Mouse (Mus musculus): ENCODE results near the gene Rer1.
A peak's percentile ranks its signal among the peaks of the same experiment; 100 is the strongest.
"Not testable (repeated sequence)": the region's sequence is repeated elsewhere in the genome, so short reads cannot be mapped to it uniquely, and the experiment has no call there.

Rer1 gene

GRCm38 (mm10) chr4:155093431-155094149 lies 7.4 kb upstream of the Rer1 start:
- Histone ChIP-seq H3K27me3 (ENCODE audit: control insufficient read depth, insufficient read depth, low read length, poor library complexity, severe bottlenecking) (no peaks in the 10 kb centered on the region), H3K36me3 (ENCODE audit: control insufficient read depth, insufficient read depth, low read length, poor library complexity, severe bottlenecking) (no peaks in the 10 kb centered on the region)
- no peak for DNase-seq (ENCODE audit: low read depth, low spot score)

- H3K27me3 ChIP-seq (ENCODE audit: control insufficient read depth, insufficient read depth, low read length, poor library complexity, severe bottlenecking): no peaks in the 10 kb centered on the region
- no peak for DNase-seq (ENCODE audit: low read depth, low spot score)
- H3K36me3 ChIP-seq (ENCODE audit: control insufficient read depth, insufficient read depth, low read length, poor library complexity, severe bottlenecking): no peaks in the 10 kb centered on the region
Observed at GRCm38 (mm10) chr4:155092718-155093430, 6.7 kb upstream of the Rer1 start.

GRCm38 (mm10) chr4:155090688-155091449 lies 4.7 kb upstream of the Rer1 start:
- peak; percentile 40 for DNase-seq (ENCODE audit: low read depth, low spot score)
- Histone ChIP-seq H3K27me3 (ENCODE audit: control insufficient read depth, insufficient read depth, low read length, poor library complexity, severe bottlenecking) (no peaks in the 10 kb centered on the region), H3K36me3 (ENCODE audit: control insufficient read depth, insufficient read depth, low read length, poor library complexity, severe bottlenecking) (no peaks in the 10 kb centered on the region)

- no peak for DNase-seq (ENCODE audit: low read depth, low spot score)
- Histone ChIP-seq H3K27me3 (ENCODE audit: control insufficient read depth, insufficient read depth, low read length, poor library complexity, severe bottlenecking) (no peaks in the 10 kb centered on the region), H3K36me3 (ENCODE audit: control insufficient read depth, insufficient read depth, low read length, poor library complexity, severe bottlenecking) (no peaks in the 10 kb centered on the region)
Observed at GRCm38 (mm10) chr4:155090147-155090546, 4.0 kb upstream of the Rer1 start.

DNA sequence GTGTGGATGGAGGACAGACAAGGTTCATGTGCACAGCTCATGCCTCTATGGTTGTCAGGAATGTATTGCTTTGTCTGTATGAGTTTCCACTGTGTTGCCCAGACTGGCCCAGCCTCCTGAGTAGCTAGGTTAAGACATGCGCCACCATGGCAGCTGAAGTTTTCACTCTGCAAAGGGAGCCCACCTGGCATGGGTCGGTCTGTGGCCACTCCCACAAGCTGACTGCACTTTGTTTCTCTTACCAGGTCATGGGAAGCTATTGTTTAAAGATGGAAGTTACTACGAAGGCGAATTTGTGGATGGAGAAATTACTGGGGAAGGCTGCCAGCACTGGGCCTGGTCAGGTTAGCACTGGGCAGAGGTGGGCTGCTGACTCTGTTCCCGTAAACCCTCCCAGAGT lies 3.1 kb upstream of the Rer1 start:
- DNase-seq (ENCODE audit: low read depth, low spot score): no peak
- Histone ChIP-seq H3K36me3 (ENCODE audit: control insufficient read depth, insufficient read depth, low read length, poor library complexity, severe bottlenecking) (no peaks in the 10 kb centered on the region), H3K27me3 (ENCODE audit: control insufficient read depth, insufficient read depth, low read length, poor library complexity, severe bottlenecking) (no peaks in the 10 kb centered on the region)

- Histone ChIP-seq H3K27me3 (ENCODE audit: control insufficient read depth, insufficient read depth, low read length, poor library complexity, severe bottlenecking) (no peaks in the 10 kb centered on the region), H3K36me3 (ENCODE audit: control insufficient read depth, insufficient read depth, low read length, poor library complexity, severe bottlenecking) (peaks cover 4% of the 10 kb centered on the region; the same call in 1 of the 2 replicates)
- DNase-seq (ENCODE audit: low read depth, low spot score): no peak
Observed at GRCm38 (mm10) chr4:155085206-155086107, 725 bp downstream of the Rer1 start.

GRCm38 (mm10) chr4:155084351-155084750 lies 1.8 kb downstream of the Rer1 start:
- DNase-seq (ENCODE audit: low read depth, low spot score): no peak
- Histone ChIP-seq H3K27me3 (ENCODE audit: control insufficient read depth, insufficient read depth, low read length, poor library complexity, severe bottlenecking) (no peaks in the 10 kb centered on the region), H3K36me3 (ENCODE audit: control insufficient read depth, insufficient read depth, low read length, poor library complexity, severe bottlenecking) (peaks cover 8% of the 10 kb centered on the region; the same call in 1 of the 2 replicates)

DNA sequence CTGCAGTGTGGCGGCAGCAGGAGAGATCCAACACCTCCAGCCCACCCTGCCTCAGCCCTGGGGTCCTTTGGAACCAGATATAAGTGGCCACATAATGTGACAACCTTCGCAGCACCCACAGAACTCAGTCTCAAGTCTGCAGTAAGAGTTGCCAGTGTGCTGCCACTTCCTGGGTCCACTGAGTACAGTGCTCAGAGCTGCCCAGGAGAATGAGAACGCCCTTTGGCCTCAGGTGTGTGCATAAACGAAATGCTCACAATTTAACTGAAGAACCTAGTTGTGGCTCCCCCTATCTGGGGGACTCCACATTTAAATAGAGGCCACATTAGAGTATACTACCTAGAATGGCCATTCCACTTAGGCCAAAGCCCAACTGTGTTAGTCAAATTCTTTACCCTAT lies 2.6 kb downstream of the Rer1 start:
- no peak for DNase-seq (ENCODE audit: low read depth, low spot score)
- H3K27me3 ChIP-seq (ENCODE audit: control insufficient read depth, insufficient read depth, low read length, poor library complexity, severe bottlenecking): no peaks in the 10 kb centered on the region

DNA sequence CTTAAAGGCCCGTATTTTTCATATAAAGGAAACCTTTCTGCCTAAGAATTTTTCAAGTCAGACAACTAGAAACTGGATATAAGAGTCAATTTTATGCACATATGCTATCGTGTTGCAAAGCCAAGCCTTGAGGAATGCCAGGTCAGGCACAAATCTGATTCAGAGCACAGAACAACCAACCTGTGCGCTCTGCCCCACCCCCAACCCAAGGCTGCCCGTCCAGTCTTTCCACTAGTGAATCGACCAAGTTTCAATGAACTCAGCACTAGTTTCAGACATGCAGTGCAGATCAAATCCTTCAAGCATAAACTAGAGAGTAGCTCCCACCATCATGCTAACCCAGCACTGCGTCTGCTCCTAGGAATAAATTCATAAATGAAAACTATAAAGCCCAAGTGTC lies 6.5 kb downstream of the Rer1 start:
- H3K36me3 ChIP-seq (ENCODE audit: control insufficient read depth, insufficient read depth, low read length, poor library complexity, severe bottlenecking): peaks cover 22% of the 10 kb centered on the region
- DNase-seq (ENCODE audit: low read depth, low spot score): no peak
- H3K27me3 ChIP-seq (ENCODE audit: control insufficient read depth, insufficient read depth, low read length, poor library complexity, severe bottlenecking): no peaks in the 10 kb centered on the region

More for the DNA sequence above, 2.6 kb downstream of the Rer1 start:
- H3K36me3 ChIP-seq (ENCODE audit: control insufficient read depth, insufficient read depth, low read length, poor library complexity, severe bottlenecking): peaks cover 8% of the 10 kb centered on the region; the same call in 1 of the 2 replicates

DNA sequence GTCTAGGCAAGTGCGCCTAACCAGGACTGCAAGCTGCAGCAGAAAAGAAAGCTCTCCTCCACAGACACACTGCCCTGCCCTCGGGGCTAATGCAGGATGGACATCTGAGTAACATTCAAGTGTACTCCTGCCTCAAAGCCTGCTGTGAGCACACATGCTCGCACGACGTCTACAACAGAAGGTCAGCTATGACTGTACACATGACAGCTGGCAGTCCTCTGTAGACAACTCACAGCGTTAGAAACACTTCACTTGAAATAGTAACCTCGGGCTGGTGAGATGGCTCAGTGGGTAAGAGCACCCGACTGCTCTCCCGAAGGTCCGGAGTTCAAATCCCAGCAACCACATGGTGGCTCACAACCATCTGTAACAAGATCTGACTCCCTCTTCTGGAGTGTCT lies 7.4 kb downstream of the Rer1 start:
- DNase-seq (ENCODE audit: low read depth, low spot score); H3K27me3 ChIP-seq (ENCODE audit: control insufficient read depth, insufficient read depth, low read length, poor library complexity, severe bottlenecking): not testable (repeated sequence)
- peaks cover 22% of the 10 kb centered on the region for H3K36me3 ChIP-seq (ENCODE audit: control insufficient read depth, insufficient read depth, low read length, poor library complexity, severe bottlenecking)

DNA sequence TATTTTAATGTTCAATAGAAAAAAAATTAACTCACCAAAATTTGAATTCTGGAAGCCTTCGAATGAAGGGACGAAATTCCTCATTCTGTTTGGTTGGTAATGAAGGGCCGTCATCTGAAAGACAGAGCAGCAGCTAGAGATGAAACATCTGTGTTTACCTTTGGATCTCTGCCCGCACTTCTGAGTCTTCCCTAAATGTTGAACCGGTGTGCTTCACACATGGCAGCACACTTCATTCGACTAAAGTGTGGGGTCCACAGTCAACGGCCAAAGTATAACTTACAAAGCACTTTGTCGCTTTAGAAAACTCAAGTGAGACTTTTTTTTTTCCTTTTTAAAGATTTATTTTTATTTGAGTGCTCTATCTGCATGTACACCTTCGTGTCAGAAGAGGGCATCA lies 9.5 kb downstream of the Rer1 start:
- H3K27me3 ChIP-seq (ENCODE audit: control insufficient read depth, insufficient read depth, low read length, poor library complexity, severe bottlenecking): no peaks in the 10 kb centered on the region
- DNase-seq (ENCODE audit: low read depth, low spot score): no peak
- H3K36me3 ChIP-seq (ENCODE audit: control insufficient read depth, insufficient read depth, low read length, poor library complexity, severe bottlenecking): peaks cover 28% of the 10 kb centered on the region

DNA sequence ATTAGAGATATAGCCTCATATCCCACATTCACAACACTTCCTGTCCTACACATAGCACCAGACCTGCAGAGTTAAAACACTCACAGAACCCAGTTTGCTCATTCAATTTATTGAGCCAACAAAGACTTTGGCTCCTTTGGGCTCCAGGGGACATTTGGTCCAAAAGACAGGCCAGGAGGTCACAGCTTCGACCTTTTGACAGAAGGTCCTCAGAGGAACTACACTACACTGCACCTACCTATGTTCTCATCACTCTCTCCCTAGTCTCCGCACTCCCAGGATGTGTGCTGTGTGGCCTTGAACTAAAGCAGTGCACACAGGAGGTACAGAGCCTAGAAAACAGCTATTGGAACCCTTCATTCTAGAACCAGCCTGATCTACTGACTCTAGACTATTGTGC lies 10.4 kb downstream of the Rer1 start:
- no peak for DNase-seq (ENCODE audit: low read depth, low spot score)
- Histone ChIP-seq H3K36me3 (ENCODE audit: control insufficient read depth, insufficient read depth, low read length, poor library complexity, severe bottlenecking) (peaks cover 29% of the 10 kb centered on the region), H3K27me3 (ENCODE audit: control insufficient read depth, insufficient read depth, low read length, poor library complexity, severe bottlenecking) (no peaks in the 10 kb centered on the region)

GRCm38 (mm10) chr4:155075137-155075536 lies 11.0 kb downstream of the Rer1 start:
- no peak for DNase-seq (ENCODE audit: low read depth, low spot score)
- H3K27me3 ChIP-seq (ENCODE audit: control insufficient read depth, insufficient read depth, low read length, poor library complexity, severe bottlenecking): no peaks in the 10 kb centered on the region
- peaks cover 29% of the 10 kb centered on the region for H3K36me3 ChIP-seq (ENCODE audit: control insufficient read depth, insufficient read depth, low read length, poor library complexity, severe bottlenecking)

DNA sequence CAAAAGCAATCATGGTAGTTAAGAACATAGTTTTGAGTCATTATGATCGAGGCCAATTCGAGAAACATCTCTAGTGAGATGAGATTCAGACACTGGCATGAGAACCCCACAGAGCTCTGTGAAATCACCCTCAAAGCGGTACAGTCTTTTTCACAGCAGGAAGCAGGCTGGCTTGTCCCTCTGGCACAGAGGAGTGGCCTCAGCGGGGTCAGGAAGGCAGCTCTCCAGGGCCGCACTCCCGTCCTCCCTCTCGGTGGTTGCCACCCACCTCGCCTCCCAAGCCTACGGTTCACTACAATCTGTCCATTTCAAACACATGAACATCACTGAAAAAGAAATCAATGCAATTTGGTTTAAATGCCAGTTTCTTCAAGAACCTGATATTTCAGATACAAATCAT lies 11.8 kb downstream of the Rer1 start:
- no peak for DNase-seq (ENCODE audit: low read depth, low spot score)
- Histone ChIP-seq H3K36me3 (ENCODE audit: control insufficient read depth, insufficient read depth, low read length, poor library complexity, severe bottlenecking) (peaks cover 29% of the 10 kb centered on the region), H3K27me3 (ENCODE audit: control insufficient read depth, insufficient read depth, low read length, poor library complexity, severe bottlenecking) (no peaks in the 10 kb centered on the region)
